Mouse (Mus musculus) 3T3-L1 (cell line): Measurements from ENCODE around the gene Gjb2.

Experiments used
- DNase-seq: peaks from one replicate; pipeline ENCODE4 v3.0.0-alpha.2; 2015; ENCODE audit warnings: low read depth, low spot score

Gjb2 gene

GRCm38 (mm10) chr14:57069906-57070305 lies 34.6 kb downstream of the Gjb2 start:
- peak; percentile 71 for DNase-seq

GRCm38 (mm10) chr14:57066053-57066452 lies 38.4 kb downstream of the Gjb2 start:
- no peak for DNase-seq

DNA sequence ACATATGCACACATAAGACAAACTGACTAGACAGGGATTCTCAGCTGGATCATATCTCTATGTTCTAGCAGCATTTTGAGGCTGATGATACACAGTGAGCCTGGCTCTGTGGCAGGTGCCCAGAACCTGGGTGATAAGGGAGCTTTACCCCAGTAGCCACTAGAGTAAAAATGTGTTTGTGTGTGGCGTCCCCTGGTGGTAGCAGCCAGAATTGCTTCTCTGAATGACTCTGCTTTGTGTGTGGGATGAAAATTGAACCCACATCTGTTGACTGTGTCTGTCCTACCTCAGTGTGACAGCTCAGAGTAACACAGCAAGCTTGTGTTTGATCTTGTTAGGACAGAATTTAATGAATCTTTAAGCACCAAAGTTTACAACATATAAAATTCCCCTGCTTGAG lies 44.5 kb downstream of the Gjb2 start:
- peak; percentile 81 for DNase-seq

DNA sequence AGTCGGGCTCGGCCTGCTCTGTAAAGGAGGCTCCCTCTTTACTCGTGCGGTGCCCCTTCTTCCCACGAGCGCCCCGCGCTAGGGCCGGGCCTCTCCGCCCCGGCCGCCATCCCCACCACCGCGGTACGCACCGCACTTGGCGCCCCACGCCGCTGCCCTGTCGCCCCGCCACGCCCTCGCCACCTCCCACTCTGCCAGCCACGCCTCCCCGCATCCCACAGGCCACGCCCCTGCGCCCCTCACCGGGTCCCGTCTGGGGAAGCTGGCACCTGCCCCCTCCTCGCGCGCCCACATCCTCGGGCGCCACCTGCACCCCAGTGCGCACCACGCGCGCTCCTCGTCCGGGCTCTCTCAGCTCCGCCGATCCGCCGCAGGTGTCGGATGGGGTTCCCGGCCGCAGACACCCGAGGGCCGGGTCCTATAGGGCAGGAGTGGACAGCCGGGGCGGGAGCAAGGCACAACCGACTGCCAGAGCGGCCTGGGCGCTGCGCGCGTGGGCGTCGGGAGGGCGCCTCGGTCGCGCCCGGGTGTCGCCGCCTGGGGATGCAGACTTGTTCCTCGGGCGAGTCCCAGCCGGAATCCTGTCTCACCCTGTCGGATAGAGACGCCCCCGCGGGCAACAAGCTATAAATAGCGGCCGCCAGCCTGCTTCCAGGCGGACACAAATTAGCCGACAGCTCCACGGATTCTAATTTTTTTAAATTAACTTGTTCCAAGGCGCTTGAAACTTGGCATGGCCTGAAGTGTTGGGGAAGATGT lies 46.8 kb downstream of the Gjb2 start, which contains the start of gene Gja3:
Gene Gja3, minus strand, starts transcription at position 538 of the 759 bp plus-strand sequence.
- no peak for DNase-seq

DNA sequence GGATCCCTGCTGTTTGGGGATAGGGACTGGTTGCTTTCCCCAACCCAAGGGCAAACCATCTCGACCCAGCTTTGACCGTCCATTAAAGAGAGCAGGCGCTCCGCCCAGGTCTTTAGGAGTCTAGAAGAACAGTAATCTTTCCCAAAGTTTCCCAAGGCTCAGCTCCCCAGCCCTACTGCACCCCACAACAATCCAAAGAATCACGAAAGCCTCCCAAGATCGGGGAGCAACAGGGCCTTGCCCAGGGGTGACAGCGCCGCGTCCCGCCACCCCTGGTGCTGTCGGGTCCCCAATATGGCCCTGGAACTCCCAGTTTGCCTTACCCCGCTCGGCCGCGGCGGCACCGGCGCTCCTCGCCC lies 47.3 kb downstream of the Gjb2 start:
- DNase-seq: no peak

DNA sequence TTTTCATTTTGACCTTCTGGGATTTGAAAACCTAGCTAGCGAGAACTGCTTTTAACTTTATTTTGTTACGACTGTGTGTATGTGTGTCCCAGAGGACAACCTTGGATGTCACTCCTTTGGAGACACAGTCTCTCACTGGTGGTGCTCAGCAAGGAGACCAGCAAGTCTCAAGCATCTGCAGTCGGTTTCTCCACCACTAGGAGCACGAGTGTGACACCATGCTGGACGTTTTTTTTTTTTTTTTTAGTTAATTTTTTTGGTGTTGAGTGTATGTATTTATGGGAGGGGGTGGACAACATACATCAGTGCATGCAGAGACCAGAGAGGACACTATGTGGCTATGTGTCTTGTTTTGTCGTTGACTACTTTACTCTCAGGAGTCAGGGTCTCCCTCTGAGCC lies 51.8 kb downstream of the Gjb2 start:
- DNase-seq: no peak
